Mouse (Mus musculus) small intestine, adult 2 months (tissue): ENCODE measurements around the gene Sclt1. TPM values are rescaled to one million over a fixed set of nuclear protein-coding genes. Genes with fewer than 3 reads are reported as not detected.
A peak's percentile ranks its signal among the peaks of the same experiment; 100 is the strongest.

ENCODE experiments used
- H3K27ac ChIP-seq: fragments of 200-500 bp; 2 replicates; pipeline ENCODE4 v1.5.1; 2012; ENCODE audit warnings: low read depth, low read length, control low read depth, inconsistent platforms; ENCODE audit not compliant: insufficient read depth
- H3K27me3 ChIP-seq: fragments of 200-500 bp; 2 replicates; pipeline ENCODE4 v1.6.1; 2012; ENCODE audit warnings: mild to moderate bottlenecking, moderate library complexity, low read length, inconsistent platforms; ENCODE audit not compliant: control insufficient read depth, insufficient read depth
- H3K36me3 ChIP-seq: fragments of 200-500 bp; 2 replicates; pipeline ENCODE4 v1.6.1; 2012; ENCODE audit warnings: mild to moderate bottlenecking, low read length, control low read depth, inconsistent platforms; ENCODE audit not compliant: control insufficient read depth, insufficient read depth
- H3K4me1 ChIP-seq: fragments of 200-500 bp; 2 replicates; pipeline ENCODE4 v1.6.1; 2012; ENCODE audit warnings: low read length, inconsistent platforms, mixed read lengths; ENCODE audit not compliant: control insufficient read depth, insufficient read depth, insufficient read length
- H3K4me3 ChIP-seq: fragments of 200-500 bp; 2 replicates; pipeline ENCODE4 v1.5.1; 2012; ENCODE audit warnings: low read depth, mild to moderate bottlenecking, control low read depth, inconsistent platforms, low read length, moderate library complexity
- CTCF ChIP-seq: fragments of 200-500 bp; IDR thresholded peaks from 2 replicates; pipeline ENCODE4 v1.5.1; 2012; ENCODE audit warnings: low read depth, mild to moderate bottlenecking, control low read depth, inconsistent platforms, low read length, moderate library complexity, mixed read lengths; ENCODE audit not compliant: insufficient replicate concordance, insufficient read length; ENCODE audit errors: extremely low read depth
- POLR2A ChIP-seq: fragments of 200-500 bp; IDR thresholded peaks from 2 replicates; pipeline ENCODE4 v1.6.1; 2012; ENCODE audit warnings: low read depth, mild to moderate bottlenecking, control low read depth, inconsistent platforms, low read length, moderate library complexity
- WGBS: fragments of 180-500 bp; shearing (Covaris S2); methylation state at CpG from one replicate; pipeline ENCODE4 v1.1.7; 2018; 5-methylcytosine and 5-hydroxymethylcytosine counted together
- polyA plus RNA-seq: library from polyadenylated mRNA; depleted of rRNA; stranded (reverse); fragments of >200 nt; gene quantifications from 2 replicates; pipeline ENCODE4 v1.2.3, GENCODE M21; 2012

Gene Sclt1
- polyA plus RNA-seq, 1 experiment: 3.0 TPM

DNA sequence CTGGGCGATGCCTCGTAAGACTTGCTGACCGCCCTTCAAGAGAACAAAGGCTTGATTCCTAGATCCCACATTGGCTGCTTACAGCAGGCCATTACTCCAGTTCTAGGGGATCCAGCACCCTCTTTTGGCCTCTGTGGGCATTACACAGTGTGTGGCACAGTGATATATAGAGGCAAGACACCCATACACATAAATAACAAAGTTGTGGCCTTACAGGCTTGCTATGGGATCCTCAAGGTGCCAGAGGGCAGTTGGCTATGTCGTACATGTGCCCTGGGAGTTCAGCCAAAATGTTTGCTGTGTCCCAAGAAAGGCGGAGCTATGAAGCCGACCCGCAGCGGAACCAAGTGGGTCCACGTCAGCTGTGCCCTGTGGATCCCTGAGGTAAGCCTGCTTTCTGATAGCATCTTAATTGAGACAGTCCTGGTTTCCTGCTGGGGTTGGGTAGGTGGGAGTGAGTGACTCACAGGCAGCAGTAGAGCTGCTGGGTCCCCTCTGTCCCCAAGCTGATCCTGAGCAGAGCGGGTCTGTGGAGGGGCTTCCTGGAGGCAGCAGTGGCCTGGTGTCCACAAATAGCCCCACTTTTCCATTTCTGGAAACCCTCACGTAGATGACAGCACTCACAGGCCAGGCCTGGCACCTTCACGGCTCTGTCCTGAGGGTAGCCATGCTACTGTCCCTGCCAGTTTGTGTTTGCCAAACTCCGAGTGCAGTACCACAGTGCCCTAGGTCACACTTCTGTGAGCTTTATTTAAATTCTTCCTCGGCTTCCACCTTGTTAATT is 142.3 kb downstream of the Sclt1 start:
- Histone ChIP-seq H3K4me3 (no peak overlapping the region), H3K4me1 (peaks cover 3% of the 10 kb centered on the region; the same call in 1 of the 2 replicates), H3K36me3 (peaks cover 63% of the 10 kb centered on the region), H3K27me3 (no peaks in the 10 kb centered on the region), H3K27ac (no peak overlapping the region)
- TF ChIP-seq POLR2A (no peak), CTCF (peak; percentile 54; the same call in 1 of the 2 replicates)
- 90% methylated on average over 14 of the region's 14 CpGs for WGBS

DNA sequence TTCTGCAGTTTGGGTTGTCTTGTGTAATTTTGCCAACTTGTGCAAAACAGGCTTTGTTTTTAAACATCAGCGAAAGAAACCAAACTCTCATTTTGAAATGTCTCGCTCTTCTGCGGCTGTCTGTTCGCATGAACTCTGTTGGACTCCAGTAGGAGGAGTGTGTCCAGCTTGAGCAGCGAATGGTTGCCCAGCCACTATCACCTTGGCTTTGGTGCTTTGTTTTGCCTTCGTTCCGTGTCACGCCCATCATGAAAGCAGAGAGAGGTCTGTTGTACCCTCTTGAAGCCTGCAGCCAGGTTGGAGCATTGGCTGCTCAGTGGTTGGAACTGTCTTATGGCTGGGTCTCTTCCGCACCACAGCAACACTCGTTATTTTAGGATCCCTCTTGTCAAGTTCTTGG is 143.1 kb downstream of the Sclt1 start:
- no peak overlapping the region for H3K4me3 ChIP-seq
- no peaks in the 10 kb centered on the region for H3K27me3 ChIP-seq
- H3K4me1 ChIP-seq: peaks cover 6% of the 10 kb centered on the region; the same call in 1 of the 2 replicates
- WGBS: 88% methylated on average over 10 of the region's 10 CpGs
- TF ChIP-seq CTCF (no peak), POLR2A (no peak)
- no peak overlapping the region for H3K27ac ChIP-seq
- peaks cover 56% of the 10 kb centered on the region for H3K36me3 ChIP-seq

DNA sequence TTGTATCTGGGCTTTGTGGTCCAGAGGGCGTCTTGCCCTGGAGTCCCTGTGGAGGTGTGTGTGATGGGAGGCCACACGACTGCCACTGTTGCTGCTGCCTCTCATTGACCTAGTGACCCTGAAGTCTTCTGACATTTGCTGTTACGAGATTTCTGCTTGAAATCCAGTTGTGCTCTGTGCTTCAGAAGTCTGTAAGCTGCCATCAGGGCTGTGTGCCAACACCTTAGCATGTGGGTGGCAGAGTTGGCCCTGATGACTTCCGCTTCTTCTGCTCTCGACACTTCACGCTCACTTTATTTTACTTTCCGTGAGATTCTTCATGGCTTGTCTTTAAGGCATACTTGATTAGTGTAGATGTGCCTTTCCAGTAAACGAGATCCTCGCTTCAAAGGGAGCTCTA is 143.9 kb downstream of the Sclt1 start:
- Histone ChIP-seq H3K27me3 (no peaks in the 10 kb centered on the region), H3K4me1 (peaks cover 14% of the 10 kb centered on the region; the same call in 1 of the 2 replicates), H3K27ac (no peak overlapping the region), H3K4me3 (no peak overlapping the region), H3K36me3 (peaks cover 54% of the 10 kb centered on the region)
- 87% methylated on average over 9 of the region's 9 CpGs for WGBS
- no peak for TF ChIP-seq CTCF
- no peak for TF ChIP-seq POLR2A

DNA sequence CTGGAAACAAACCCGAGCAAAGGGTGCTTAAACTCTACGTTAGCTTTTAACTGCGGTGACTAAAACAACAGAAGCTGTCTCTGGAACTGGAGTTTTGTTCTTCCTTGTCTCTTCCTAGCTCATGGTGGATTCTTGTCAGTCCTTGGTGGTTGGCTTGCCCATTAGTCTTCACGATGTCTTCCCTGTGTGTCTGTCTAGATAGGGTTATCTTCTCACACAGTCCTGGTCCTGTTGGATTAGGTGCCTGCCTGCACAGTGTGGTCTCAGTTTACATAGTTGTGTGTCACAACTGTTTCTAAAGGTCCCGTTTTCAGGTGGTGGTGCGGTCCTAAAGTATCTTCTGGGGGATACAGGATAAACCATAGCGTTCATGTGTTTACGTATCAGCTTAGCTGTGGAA is 145.3 kb downstream of the Sclt1 start:
- 96% methylated on average over 8 of the region's 8 CpGs for WGBS

DNA sequence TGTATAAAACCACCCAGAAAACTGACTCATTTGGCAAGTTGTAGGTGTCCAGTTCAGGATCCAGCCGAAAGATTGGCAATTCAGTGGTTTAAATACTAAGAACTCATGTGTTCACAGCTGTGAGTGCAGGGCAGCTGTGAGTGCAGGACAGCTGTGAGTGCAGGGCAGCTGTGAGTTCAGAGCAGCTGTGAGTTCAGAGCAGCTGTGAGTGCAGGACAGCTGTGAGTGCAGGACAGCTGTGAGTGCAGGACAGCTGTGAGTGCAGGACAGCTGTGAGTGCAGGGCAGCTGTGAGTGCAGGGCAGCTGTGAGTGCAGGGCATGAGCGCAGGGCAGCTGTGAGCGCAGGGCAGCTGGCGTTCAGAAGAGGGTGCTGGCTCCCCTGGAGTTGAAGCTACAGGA is 147.3 kb downstream of the Sclt1 start:
- TF ChIP-seq CTCF (no peak), POLR2A (no peak)
- 0 out of 2 replicates have a peak overlapping the region, but pooled peaks have one; percentile 23 for H3K27ac ChIP-seq
- H3K36me3 ChIP-seq: peaks cover 52% of the 10 kb centered on the region
- H3K4me1 ChIP-seq: peaks cover 24% of the 10 kb centered on the region
- no peak overlapping the region for H3K4me3 ChIP-seq
- WGBS: 79% methylated on average over 4 of the region's 4 CpGs
- no peaks in the 10 kb centered on the region for H3K27me3 ChIP-seq

More for the DNA sequence above, 145.3 kb downstream of the Sclt1 start:
- H3K36me3 ChIP-seq: peaks cover 56% of the 10 kb centered on the region
- H3K27ac ChIP-seq: no peak overlapping the region
- H3K4me1 ChIP-seq: peaks cover 16% of the 10 kb centered on the region; the same call in 1 of the 2 replicates
- TF ChIP-seq CTCF: no peak
- TF ChIP-seq POLR2A: no peak
- no peaks in the 10 kb centered on the region for H3K27me3 ChIP-seq
- H3K4me3 ChIP-seq: no peak overlapping the region

DNA sequence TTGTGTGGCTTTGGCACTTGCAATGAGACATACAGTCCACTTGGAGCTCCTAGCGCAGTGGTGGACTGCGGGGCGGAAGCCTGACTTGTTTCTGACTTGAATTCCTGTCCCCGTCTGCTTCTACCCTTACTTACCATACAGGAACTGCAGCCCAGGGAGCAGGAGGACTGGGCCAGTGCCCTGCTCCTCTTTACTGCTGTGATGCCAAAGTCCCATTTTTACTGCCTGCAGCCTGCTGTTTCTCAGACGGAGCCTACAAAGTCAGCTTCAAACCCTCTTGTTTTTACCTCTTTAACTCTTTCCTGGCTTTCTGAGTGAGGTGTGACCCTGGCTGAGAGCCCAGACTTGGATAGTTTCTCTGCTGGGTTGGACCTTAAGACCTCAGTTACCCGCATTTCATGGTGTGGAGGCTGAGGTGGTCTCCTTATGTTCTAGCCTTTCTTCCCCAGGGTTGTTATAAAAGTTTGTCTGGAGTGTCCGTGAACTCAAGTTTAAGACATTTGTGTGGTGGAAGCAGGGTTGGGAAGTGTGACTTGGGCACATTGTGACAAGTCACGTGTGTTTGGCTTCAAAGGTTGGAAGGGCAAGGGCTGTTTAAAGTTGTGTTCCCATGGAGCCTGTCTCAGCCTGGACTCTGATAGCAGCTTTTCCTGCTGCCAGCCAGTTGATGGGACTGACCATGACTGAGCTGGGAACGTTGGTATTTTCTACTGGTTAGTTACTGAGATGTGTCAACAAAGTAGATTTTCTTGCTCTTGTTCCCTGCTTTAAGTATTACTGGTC is 148.0 kb downstream of the Sclt1 start:
- Histone ChIP-seq H3K36me3 (peaks cover 50% of the 10 kb centered on the region), H3K27ac (peak overlapping the region; percentile 85), H3K27me3 (no peaks in the 10 kb centered on the region), H3K4me1 (peaks cover 31% of the 10 kb centered on the region), H3K4me3 (no peak overlapping the region)
- no peak for TF ChIP-seq CTCF
- no peak for TF ChIP-seq POLR2A
- WGBS: 25% methylated on average over 9 of the region's 9 CpGs

DNA sequence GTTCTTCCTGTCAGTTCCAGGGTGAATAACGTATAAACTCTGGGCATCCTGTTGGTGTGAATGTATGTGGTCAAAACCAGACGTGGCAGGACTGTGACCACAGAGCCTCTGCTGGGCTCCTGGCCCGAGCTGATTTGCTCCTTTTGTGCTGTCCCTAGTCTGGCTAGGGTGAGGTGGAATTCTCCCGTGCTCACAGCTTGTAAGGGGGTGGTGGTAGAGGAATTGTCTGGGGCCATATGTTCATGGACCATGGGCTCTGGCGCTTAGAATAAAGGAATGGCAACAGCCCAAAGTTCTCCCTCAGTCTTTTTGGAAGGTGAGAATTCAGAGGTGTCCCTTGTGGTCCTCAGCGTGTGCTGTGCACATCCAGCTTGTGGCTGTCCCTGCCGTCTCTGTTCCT is 149.5 kb downstream of the Sclt1 start:
- 83% methylated on average over 7 of the region's 7 CpGs for WGBS
- Histone ChIP-seq H3K27me3 (no peaks in the 10 kb centered on the region), H3K27ac (no peak overlapping the region), H3K4me3 (no peak overlapping the region), H3K4me1 (peaks cover 41% of the 10 kb centered on the region), H3K36me3 (peaks cover 39% of the 10 kb centered on the region)
- TF ChIP-seq POLR2A: no peak
- TF ChIP-seq CTCF: no peak
